Mouse (Mus musculus) embryonic facial prominence, embryonic 13.5 days (tissue): ENCODE results near the gene Cela2a. TPM values are rescaled to one million over a fixed set of nuclear protein-coding genes. Genes with fewer than 3 reads are reported as not detected.

ENCODE experiments used
- ATAC-seq: fragments of 200-750 bp; cut with Nextera tagmentation; 2 replicates; pipeline ENCODE4 v1.8.0; 2017; ENCODE audit warnings: low read depth; ENCODE audit not compliant: insufficient number of reproducible peaks, insufficient read depth, low FRiP score, low TSS enrichment
- H3K27ac ChIP-seq: fragments of 300-500 bp; sonication (generic); 2 replicates; pipeline ENCODE4 v1.5.1; 2015; ENCODE audit warnings: moderate library complexity, mild to moderate bottlenecking, inconsistent platforms
- H3K27me3 ChIP-seq: fragments of 300-500 bp; sonication (generic); 2 replicates; pipeline ENCODE4 v1.6.1; 2015; ENCODE audit warnings: mild to moderate bottlenecking, inconsistent platforms
- H3K36me3 ChIP-seq: fragments of 300-500 bp; sonication (generic); 2 replicates; pipeline ENCODE4 v1.6.1; 2015; ENCODE audit warnings: mild to moderate bottlenecking, inconsistent platforms
- H3K4me1 ChIP-seq: fragments of 300-500 bp; sonication (generic); 2 replicates; pipeline ENCODE4 v1.6.1; 2015; ENCODE audit warnings: inconsistent platforms
- H3K4me2 ChIP-seq: fragments of 300-500 bp; sonication (generic); 2 replicates; pipeline ENCODE4 v1.6.1; 2015; ENCODE audit warnings: moderate library complexity, mild to moderate bottlenecking, inconsistent platforms
- H3K4me3 ChIP-seq: fragments of 300-500 bp; sonication (generic); 2 replicates; pipeline ENCODE4 v1.5.1; 2015; ENCODE audit warnings: mild to moderate bottlenecking, inconsistent platforms
- H3K9ac ChIP-seq: fragments of 300-500 bp; sonication (generic); 2 replicates; pipeline ENCODE4 v1.6.1; 2015; ENCODE audit warnings: mild to moderate bottlenecking, inconsistent platforms
- H3K9me3 ChIP-seq: fragments of 300-500 bp; sonication (generic); 2 replicates; pipeline ENCODE4 v1.6.1; 2016; ENCODE audit warnings: inconsistent platforms
- WGBS: fragments of 180-500 bp; shearing (Covaris S2); methylation state at CpG from one replicate; pipeline ENCODE4 v1.1.7; 2015; ENCODE audit warnings: mixed read lengths; 5-methylcytosine and 5-hydroxymethylcytosine counted together
- polyA plus RNA-seq: library from polyadenylated mRNA; unstranded; fragments of >200 nt; fragmentation: Nextera tagmentation; extraction: Ambion mirVana; gene quantifications from 2 replicates; pipeline ENCODE4 v1.2.1, GENCODE M21; 2015

Gene Cela2a
- polyA plus RNA-seq, 1 experiment from 2014 or later, result not detected

DNA sequence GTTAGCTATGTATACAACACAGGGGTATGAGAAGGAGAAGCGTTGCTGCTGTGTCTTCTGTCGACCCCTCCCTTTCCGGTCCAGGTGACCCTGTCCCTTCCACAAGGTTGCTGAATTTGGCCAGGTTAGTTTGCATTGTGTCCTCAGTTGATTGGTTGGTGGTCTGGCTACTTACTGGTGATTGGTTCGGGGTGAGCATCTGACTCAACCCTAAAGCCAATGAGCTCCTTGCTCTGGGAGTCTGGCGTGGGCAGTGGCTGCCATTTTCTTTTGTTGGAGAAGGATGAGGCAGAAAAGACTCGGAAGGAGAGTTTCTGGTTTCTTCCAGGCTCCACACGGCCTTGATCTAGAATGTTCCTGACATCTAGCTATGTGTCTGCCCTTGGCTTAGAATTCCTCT, 6.6 kb downstream of the Cela2a start:
- ATAC-seq, result no peak
- Histone ChIP-seq H3K4me2 (no peak overlapping the region), H3K4me1 (peaks cover 7% of the 10 kb centered on the region; the same call in 1 of the 2 replicates), H3K27me3 (no peaks in the 10 kb centered on the region), H3K27ac (no peak overlapping the region), H3K9ac (no peak overlapping the region), H3K9me3 (no peaks in the 10 kb centered on the region), H3K4me3 (no peak overlapping the region), H3K36me3 (peaks cover 17% of the 10 kb centered on the region)
- 90% methylated on average over 7 of the region's 7 CpGs for WGBS

- WGBS, result 90% methylated on average over 13 of the region's 13 CpGs
- no peaks in the 10 kb centered on the region for H3K27me3 ChIP-seq
- H3K4me2 ChIP-seq, result no peak overlapping the region
- H3K36me3 ChIP-seq, result peaks cover 20% of the 10 kb centered on the region
- H3K4me3 ChIP-seq, result no peak overlapping the region
- H3K4me1 ChIP-seq, result peaks cover 7% of the 10 kb centered on the region; the same call in 1 of the 2 replicates
- no peaks in the 10 kb centered on the region for H3K9me3 ChIP-seq
- no peak overlapping the region for H3K9ac ChIP-seq
- no peak for ATAC-seq
- H3K27ac ChIP-seq, result no peak overlapping the region
Observed at GRCm38 (mm10) chr4:141818861-141819260, 7.1 kb downstream of the Cela2a start.

- Histone ChIP-seq H3K9me3 (no peaks in the 10 kb centered on the region), H3K4me1 (peaks cover 7% of the 10 kb centered on the region; the same call in 1 of the 2 replicates), H3K4me3 (no peak overlapping the region), H3K36me3 (peaks cover 31% of the 10 kb centered on the region), H3K27ac (no peak overlapping the region), H3K4me2 (no peak overlapping the region), H3K9ac (no peak overlapping the region), H3K27me3 (no peaks in the 10 kb centered on the region)
- no peak for ATAC-seq
- 61% methylated on average over 10 of the region's 10 CpGs for WGBS
Observed at GRCm38 (mm10) chr4:141817706-141818105, 8.3 kb downstream of the Cela2a start.

DNA sequence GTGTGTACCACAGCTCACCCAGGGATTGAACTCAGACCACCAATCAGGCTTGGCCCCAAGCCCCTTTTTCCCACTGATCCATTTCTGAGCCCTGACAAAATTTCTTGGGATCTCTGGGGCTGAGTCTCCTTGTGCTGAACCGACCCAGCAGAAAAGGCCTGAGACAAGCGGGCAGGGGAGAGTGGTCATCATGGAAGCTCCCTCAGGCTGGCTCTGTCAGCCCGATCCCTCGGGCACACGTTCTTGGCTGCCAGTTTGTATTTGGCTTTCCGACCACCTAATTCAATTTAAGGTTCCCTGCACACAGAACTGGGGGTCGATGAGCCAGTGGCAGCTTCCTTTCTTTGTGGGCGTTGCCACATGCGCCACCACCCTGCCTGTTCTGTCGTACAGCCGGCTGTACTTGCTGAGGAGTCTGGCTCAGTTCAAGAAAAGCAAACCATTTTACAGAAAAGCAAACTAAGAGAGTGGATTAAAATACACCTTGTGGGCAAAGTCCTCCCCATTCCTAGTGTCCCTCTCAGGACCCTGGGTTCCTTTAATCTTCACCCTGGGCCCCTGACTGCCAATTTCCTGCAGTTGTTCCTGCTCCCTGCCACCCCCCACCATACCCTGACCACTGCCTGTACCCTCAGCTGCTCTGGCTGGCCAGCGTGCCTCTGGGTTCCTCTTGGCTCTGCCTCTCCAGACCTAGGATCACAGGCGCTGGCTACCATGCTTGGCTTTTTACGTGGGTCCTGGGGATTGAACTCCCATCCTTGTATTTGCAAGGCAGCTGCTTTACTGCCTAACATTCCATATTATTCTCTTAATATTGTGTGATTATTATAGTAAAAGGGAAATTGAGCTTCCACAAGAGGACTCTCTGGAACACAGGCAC, 8.9 kb downstream of the Cela2a start:
- Histone ChIP-seq H3K36me3 (peaks cover 38% of the 10 kb centered on the region), H3K9me3 (no peaks in the 10 kb centered on the region), H3K27ac (0 out of 2 replicates have a peak overlapping the region, but pooled peaks have one; percentile 33), H3K4me2 (no peak overlapping the region), H3K9ac (no peak overlapping the region), H3K4me3 (no peak overlapping the region), H3K27me3 (no peaks in the 10 kb centered on the region), H3K4me1 (peaks cover 7% of the 10 kb centered on the region; the same call in 1 of the 2 replicates)
- ATAC-seq, result no peak
- 50% methylated on average over 14 of the region's 14 CpGs for WGBS

- Histone ChIP-seq H3K9me3 (no peaks in the 10 kb centered on the region), H3K4me2 (no peak overlapping the region), H3K27me3 (no peaks in the 10 kb centered on the region), H3K27ac (no peak overlapping the region), H3K4me3 (no peak overlapping the region), H3K36me3 (peaks cover 45% of the 10 kb centered on the region), H3K9ac (no peak overlapping the region), H3K4me1 (peaks cover 7% of the 10 kb centered on the region; the same call in 1 of the 2 replicates)
- ATAC-seq, result no peak
- WGBS, result 82% methylated on average over 7 of the region's 7 CpGs
Observed at GRCm38 (mm10) chr4:141816267-141816666, 9.7 kb downstream of the Cela2a start.

GRCm38 (mm10) chr4:141811375-141811774, 14.6 kb downstream of the Cela2a start:
- no peaks in the 10 kb centered on the region for H3K27me3 ChIP-seq
- H3K27ac ChIP-seq, result no peak overlapping the region
- H3K4me1 ChIP-seq, result no peaks in the 10 kb centered on the region
- no peak for ATAC-seq
- no peak overlapping the region for H3K4me3 ChIP-seq
- H3K4me2 ChIP-seq, result no peak overlapping the region
- no peak overlapping the region for H3K9ac ChIP-seq
- H3K9me3 ChIP-seq, result no peaks in the 10 kb centered on the region
- peaks cover 94% of the 10 kb centered on the region for H3K36me3 ChIP-seq
- 95% methylated on average over 7 of the region's 7 CpGs for WGBS

- no peak for ATAC-seq
- no peak overlapping the region for H3K4me3 ChIP-seq
- H3K4me1 ChIP-seq, result no peaks in the 10 kb centered on the region
- H3K4me2 ChIP-seq, result no peak overlapping the region
- no peak overlapping the region for H3K27ac ChIP-seq
- no peaks in the 10 kb centered on the region for H3K9me3 ChIP-seq
- peaks cover 94% of the 10 kb centered on the region for H3K36me3 ChIP-seq
- 94% methylated on average over 2 of the region's 2 CpGs for WGBS
- H3K9ac ChIP-seq, result no peak overlapping the region
- no peaks in the 10 kb centered on the region for H3K27me3 ChIP-seq
Observed at GRCm38 (mm10) chr4:141810975-141811374, 15.0 kb downstream of the Cela2a start.

GRCm38 (mm10) chr4:141809850-141810464, 16.0 kb downstream of the Cela2a start:
- WGBS, result 79% methylated on average over 8 of the region's 8 CpGs
- Histone ChIP-seq H3K36me3 (peaks cover 95% of the 10 kb centered on the region), H3K9ac (no peak overlapping the region), H3K4me3 (no peak overlapping the region), H3K27me3 (no peaks in the 10 kb centered on the region), H3K27ac (no peak overlapping the region), H3K4me1 (no peaks in the 10 kb centered on the region), H3K4me2 (no peak overlapping the region), H3K9me3 (no peaks in the 10 kb centered on the region)
- ATAC-seq, result no peak

- no peak overlapping the region for H3K4me3 ChIP-seq
- no peak overlapping the region for H3K9ac ChIP-seq
- H3K27ac ChIP-seq, result no peak overlapping the region
- H3K9me3 ChIP-seq, result no peaks in the 10 kb centered on the region
- H3K4me1 ChIP-seq, result no peaks in the 10 kb centered on the region
- WGBS, result 90% methylated on average over 8 of the region's 8 CpGs
- H3K36me3 ChIP-seq, result peaks cover 80% of the 10 kb centered on the region
- no peaks in the 10 kb centered on the region for H3K27me3 ChIP-seq
- no peak overlapping the region for H3K4me2 ChIP-seq
- ATAC-seq, result no peak
Observed at GRCm38 (mm10) chr4:141805886-141806285, 20.1 kb downstream of the Cela2a start.

DNA sequence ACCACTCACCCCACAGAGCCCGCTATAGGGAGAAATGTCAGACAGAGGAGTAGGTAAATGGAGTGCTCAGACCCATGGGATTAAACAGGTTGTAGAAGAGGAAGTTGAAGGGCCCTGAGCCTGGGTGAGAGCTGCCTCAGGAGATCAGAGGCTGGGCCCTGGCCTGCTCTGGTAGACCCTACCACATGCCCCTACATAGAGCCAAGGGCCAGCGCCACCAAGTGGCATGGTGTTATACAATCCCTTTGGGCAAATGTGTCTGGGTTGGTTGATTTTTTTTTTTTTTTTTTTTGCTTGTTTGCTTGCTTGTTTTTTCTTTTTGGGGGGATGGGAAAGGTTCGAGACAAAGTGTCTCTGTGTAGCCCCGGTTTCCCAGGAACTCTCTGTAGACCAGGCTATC, 21.9 kb downstream of the Cela2a start:
- 84% methylated on average over 4 of the region's 4 CpGs for WGBS
- Histone ChIP-seq H3K9me3 (no peaks in the 10 kb centered on the region), H3K9ac (no peak overlapping the region), H3K4me2 (no peak overlapping the region), H3K27me3 (no peaks in the 10 kb centered on the region), H3K36me3 (peaks cover 62% of the 10 kb centered on the region), H3K27ac (no peak overlapping the region), H3K4me1 (no peaks in the 10 kb centered on the region), H3K4me3 (no peak overlapping the region)
- ATAC-seq, result no peak

DNA sequence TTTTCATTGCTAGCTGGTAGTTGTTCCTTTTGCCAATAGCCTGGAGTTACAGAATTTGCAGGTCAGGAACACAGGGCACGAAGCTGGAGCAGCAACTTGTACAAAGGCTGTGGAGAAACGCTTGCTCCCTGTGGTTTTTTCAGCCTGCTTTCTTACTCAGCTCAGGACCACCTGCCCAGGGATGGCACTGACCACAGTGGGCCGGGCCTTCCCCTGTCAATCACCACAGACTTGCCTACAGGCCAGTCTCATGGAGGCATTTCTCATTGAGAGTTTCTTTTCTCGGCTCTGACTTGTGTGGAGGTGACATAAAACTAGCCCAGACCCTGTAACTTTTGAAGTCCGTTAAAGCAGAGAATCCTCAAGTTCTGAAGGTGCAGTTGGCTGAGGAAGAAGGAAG, 28.4 kb downstream of the Cela2a start:
- H3K36me3 ChIP-seq, result peaks cover 21% of the 10 kb centered on the region
- no peak overlapping the region for H3K9ac ChIP-seq
- H3K4me2 ChIP-seq, result no peak overlapping the region
- H3K4me1 ChIP-seq, result peaks cover 19% of the 10 kb centered on the region
- 86% methylated on average over 5 of the region's 5 CpGs for WGBS
- no peaks in the 10 kb centered on the region for H3K9me3 ChIP-seq
- no peak for ATAC-seq
- no peak overlapping the region for H3K4me3 ChIP-seq
- no peak overlapping the region for H3K27ac ChIP-seq
- no peaks in the 10 kb centered on the region for H3K27me3 ChIP-seq

DNA sequence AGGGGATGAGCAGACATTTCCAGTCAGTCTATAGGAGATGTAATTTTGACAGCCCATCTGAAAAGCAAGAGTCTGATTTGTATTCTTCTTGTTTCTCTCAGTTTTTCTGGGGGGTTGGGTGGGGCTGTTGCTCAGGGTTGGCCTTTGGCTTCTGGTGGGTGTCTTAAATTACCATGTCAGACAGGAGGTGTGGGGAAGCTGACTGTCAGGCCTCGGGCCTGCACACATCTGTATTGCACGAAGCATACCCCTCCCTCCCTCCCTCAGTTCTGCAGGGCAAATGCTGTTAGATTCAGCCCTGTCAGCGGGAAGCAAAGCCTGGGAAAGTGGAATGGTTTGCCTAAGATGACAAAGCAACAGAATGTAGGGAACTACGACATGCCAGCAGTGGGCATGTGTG, 29.0 kb downstream of the Cela2a start:
- no peak overlapping the region for H3K27ac ChIP-seq
- no peaks in the 10 kb centered on the region for H3K27me3 ChIP-seq
- 67% methylated on average over 4 of the region's 4 CpGs for WGBS
- H3K4me1 ChIP-seq, result peaks cover 19% of the 10 kb centered on the region
- peaks cover 21% of the 10 kb centered on the region for H3K36me3 ChIP-seq
- no peak overlapping the region for H3K4me3 ChIP-seq
- no peak for ATAC-seq
- no peaks in the 10 kb centered on the region for H3K9me3 ChIP-seq
- H3K4me2 ChIP-seq, result no peak overlapping the region
- H3K9ac ChIP-seq, result 0 out of 2 replicates have a peak overlapping the region, but pooled peaks have one; percentile 6
